Mouse (Mus musculus) WW6 (cell line): ENCODE results near the gene Pdzk1ip1.

Source experiments
- DNase-seq: peaks from one replicate; pipeline ENCODE4 v3.0.0-alpha.2; 2013; ENCODE audit warnings: low read depth, low spot score

Gene Pdzk1ip1

GRCm38 (mm10) chr4:115088611-115089338 lies at the start of gene Pdzk1ip1:
TSS of gene Pdzk1ip1 (plus strand) at chr4:115088708.
- DNase-seq = no peak

GRCm38 (mm10) chr4:115045621-115046020 lies 42.9 kb upstream of the Pdzk1ip1 start:
- DNase-seq = no peak

GRCm38 (mm10) chr4:115047750-115048149 lies 40.8 kb upstream of the Pdzk1ip1 start:
- DNase-seq = peak; percentile 52

- DNase-seq = no peak
Measured at GRCm38 (mm10) chr4:115048190-115048589, 40.3 kb upstream of the Pdzk1ip1 start.

GRCm38 (mm10) chr4:115051245-115051644 lies 37.3 kb upstream of the Pdzk1ip1 start:
- DNase-seq = no peak

- DNase-seq = no peak
Measured at GRCm38 (mm10) chr4:115052343-115053005, 36.0 kb upstream of the Pdzk1ip1 start.

GRCm38 (mm10) chr4:115055044-115055443 lies 33.5 kb upstream of the Pdzk1ip1 start:
- DNase-seq = no peak

GRCm38 (mm10) chr4:115055691-115056090 lies 32.8 kb upstream of the Pdzk1ip1 start:
- no peak for DNase-seq

GRCm38 (mm10) chr4:115056371-115056920 lies 32.1 kb upstream of the Pdzk1ip1 start, which contains the start of gene Tal1:
TSS of gene Tal1 (plus strand) at chr4:115056426.
- no peak for DNase-seq

GRCm38 (mm10) chr4:115056921-115057673 lies 31.4 kb upstream of the Pdzk1ip1 start:
- no peak for DNase-seq

- DNase-seq = no peak
Measured at GRCm38 (mm10) chr4:115057674-115058316, 30.7 kb upstream of the Pdzk1ip1 start.

- DNase-seq = no peak
Measured at GRCm38 (mm10) chr4:115058317-115058761, 30.2 kb upstream of the Pdzk1ip1 start.

- no peak for DNase-seq
Measured at GRCm38 (mm10) chr4:115058871-115059590, 29.5 kb upstream of the Pdzk1ip1 start.

- peak; percentile 42 for DNase-seq
Measured at GRCm38 (mm10) chr4:115059871-115060270, 28.6 kb upstream of the Pdzk1ip1 start.

- no peak for DNase-seq
Measured at GRCm38 (mm10) chr4:115060753-115061152, 27.8 kb upstream of the Pdzk1ip1 start.

GRCm38 (mm10) chr4:115062540-115062874 lies 26.0 kb upstream of the Pdzk1ip1 start:
- no peak for DNase-seq

- no peak for DNase-seq
Measured at GRCm38 (mm10) chr4:115062875-115063517, 25.5 kb upstream of the Pdzk1ip1 start.

- DNase-seq = no peak
Measured at GRCm38 (mm10) chr4:115063518-115064239, 24.8 kb upstream of the Pdzk1ip1 start.

- DNase-seq = no peak
Measured at GRCm38 (mm10) chr4:115071668-115072067, 16.8 kb upstream of the Pdzk1ip1 start.

- DNase-seq = no peak
Measured at GRCm38 (mm10) chr4:115074789-115075188, 13.7 kb upstream of the Pdzk1ip1 start.
